Mouse (Mus musculus): ENCODE measurements around the gene Dlg2. TPM values are rescaled to one million over a fixed set of nuclear protein-coding genes. Genes with fewer than 3 reads are reported as not detected.

The Dlg2 gene
- polyA plus RNA-seq, 1 experiment from 2014 or later = 18.6 TPM

DNA sequence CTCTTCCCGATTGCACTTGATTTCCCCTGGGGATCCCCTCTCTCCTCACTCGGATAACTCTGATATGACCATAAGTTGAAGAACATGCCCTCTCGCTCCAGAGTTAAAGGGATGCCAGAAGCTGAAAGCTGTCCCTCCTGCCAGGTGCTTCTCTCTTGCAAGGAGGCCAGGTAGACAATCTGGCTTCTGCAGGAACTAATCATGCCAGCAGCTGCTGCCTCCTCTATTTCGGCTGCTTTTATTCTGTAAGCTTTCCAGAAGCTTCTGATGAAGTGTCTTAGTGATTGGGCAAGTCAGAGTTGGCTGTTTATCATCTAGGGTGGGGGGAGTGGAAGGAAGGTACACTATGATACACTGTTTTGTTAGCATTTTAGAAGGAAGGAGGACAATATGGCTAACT, 1127.1 kb downstream of the Dlg2 start:
- Histone ChIP-seq H3K4me1 (replicated peaks) (no peaks in the 10 kb centered on the region), H3K4me2 (no peak overlapping the region), H3K9ac (no peak overlapping the region), H3K27me3 (no peaks in the 10 kb centered on the region), H3K36me3 (no peaks in the 10 kb centered on the region), H3K27ac (no peak overlapping the region), H3K9me3 (no peaks in the 10 kb centered on the region), H3K4me3 (no peak overlapping the region)
- ATAC-seq (ENCODE audit: low FRiP score) = no peak
- 53% methylated on average over 4 of the region's 4 CpGs for WGBS

DNA sequence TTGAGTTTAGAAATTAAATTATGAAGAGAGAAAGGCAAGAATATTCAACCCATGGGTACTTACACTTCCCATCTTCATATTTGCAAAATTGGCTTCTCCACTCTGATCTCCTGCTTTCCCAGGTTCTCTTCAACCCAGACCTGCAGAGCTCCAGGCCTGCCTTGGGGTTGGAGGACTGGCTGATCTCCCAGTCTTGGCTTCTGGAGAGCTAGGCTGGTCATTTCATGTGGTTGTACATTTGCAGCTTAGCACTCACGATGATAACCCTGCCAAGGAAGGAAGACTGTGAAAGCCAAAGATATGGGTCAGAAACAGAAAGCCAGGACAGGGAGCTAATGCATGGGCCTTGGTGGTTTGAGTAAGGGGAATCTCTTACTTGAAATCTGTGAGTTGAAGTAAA, 1176.6 kb downstream of the Dlg2 start:
- H3K4me1 ChIP-seq (replicated peaks) = no peaks in the 10 kb centered on the region
- H3K9me3 ChIP-seq = no peaks in the 10 kb centered on the region
- 84% methylated on average over 1 of the region's 1 CpGs for WGBS
- H3K9ac ChIP-seq = no peak overlapping the region
- no peaks in the 10 kb centered on the region for H3K27me3 ChIP-seq
- no peak overlapping the region for H3K4me2 ChIP-seq
- ATAC-seq (ENCODE audit: low FRiP score) = no peak
- no peak overlapping the region for H3K27ac ChIP-seq
- H3K4me3 ChIP-seq = no peak overlapping the region
- H3K36me3 ChIP-seq = no peaks in the 10 kb centered on the region

- 75% methylated on average over 2 of the region's 2 CpGs for WGBS
- Histone ChIP-seq H3K4me2 (no peak overlapping the region), H3K36me3 (no peaks in the 10 kb centered on the region), H3K27ac (no peak overlapping the region), H3K9me3 (no peaks in the 10 kb centered on the region), H3K27me3 (no peaks in the 10 kb centered on the region), H3K4me3 (no peak overlapping the region), H3K4me1 (replicated peaks) (no peaks in the 10 kb centered on the region), H3K9ac (no peak overlapping the region)
- ATAC-seq (ENCODE audit: low FRiP score) = no peak
Measured at GRCm38 (mm10) chr7:91659498-91659897, 1183.0 kb downstream of the Dlg2 start.

DNA sequence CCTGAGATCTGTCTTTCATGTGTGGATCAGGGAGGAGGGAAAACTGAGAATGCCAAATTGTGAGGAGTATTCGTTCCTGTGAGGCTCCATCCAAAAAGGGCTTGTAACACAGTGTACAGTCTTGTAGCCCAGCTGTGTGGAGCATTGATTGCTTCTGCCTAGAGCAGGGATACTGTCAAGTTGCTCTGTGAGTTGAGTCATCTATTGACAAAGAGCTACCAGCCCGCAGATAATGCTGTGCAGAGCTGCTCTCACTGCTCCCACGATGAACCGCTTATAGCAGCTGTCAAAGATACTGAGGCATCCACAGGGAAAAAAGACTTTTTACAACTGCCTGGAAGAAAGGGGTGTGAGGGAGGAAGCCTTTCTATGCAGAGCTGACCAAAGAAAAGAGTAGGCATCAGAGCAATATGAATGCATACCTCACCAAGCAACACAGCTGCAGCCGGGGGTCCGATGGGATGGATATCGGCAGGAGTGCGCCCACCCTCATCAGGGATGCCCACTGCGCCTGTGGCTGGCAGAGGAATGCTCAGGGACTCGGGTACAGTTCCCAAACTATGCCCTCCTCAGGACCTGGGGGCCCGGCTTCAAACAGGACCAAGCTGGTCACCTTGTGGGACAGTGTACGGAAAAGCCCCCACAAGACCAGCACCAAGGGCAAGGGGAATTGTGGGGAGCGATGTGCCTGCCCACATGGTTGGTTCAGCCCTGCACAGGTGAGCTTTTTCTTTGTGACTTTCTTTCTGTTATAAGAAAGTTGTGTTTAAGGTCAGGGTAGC, 1196.0 kb downstream of the Dlg2 start:
- peak; percentile 66; the same call in 1 of the 2 replicates for ATAC-seq (ENCODE audit: low FRiP score)
- H3K4me2 ChIP-seq = no peak overlapping the region
- H3K27ac ChIP-seq = peak overlapping the region; percentile 0; the same call in 1 of the 2 replicates
- H3K27me3 ChIP-seq = no peaks in the 10 kb centered on the region
- WGBS = 73% methylated on average over 13 of the region's 13 CpGs
- no peaks in the 10 kb centered on the region for H3K36me3 ChIP-seq
- H3K4me1 ChIP-seq (replicated peaks) = peaks cover 7% of the 10 kb centered on the region; the same call in 1 of the 2 replicates
- no peak overlapping the region for H3K4me3 ChIP-seq
- no peak overlapping the region for H3K9ac ChIP-seq
- no peaks in the 10 kb centered on the region for H3K9me3 ChIP-seq

- Histone ChIP-seq H3K9ac (no peak overlapping the region), H3K9me3 (no peaks in the 10 kb centered on the region), H3K27ac (no peak overlapping the region), H3K4me3 (no peak overlapping the region), H3K4me1 (replicated peaks) (peaks cover 7% of the 10 kb centered on the region; the same call in 1 of the 2 replicates), H3K36me3 (no peaks in the 10 kb centered on the region), H3K4me2 (no peak overlapping the region), H3K27me3 (no peaks in the 10 kb centered on the region)
- no peak for ATAC-seq (ENCODE audit: low FRiP score)
Measured at GRCm38 (mm10) chr7:91674401-91674800, 1197.9 kb downstream of the Dlg2 start.

GRCm38 (mm10) chr7:91677934-91678333, 1201.5 kb downstream of the Dlg2 start:
- Histone ChIP-seq H3K4me1 (replicated peaks) (no peaks in the 10 kb centered on the region), H3K27me3 (no peaks in the 10 kb centered on the region), H3K27ac (no peak overlapping the region), H3K4me3 (no peak overlapping the region), H3K4me2 (no peak overlapping the region), H3K9ac (no peak overlapping the region), H3K9me3 (no peaks in the 10 kb centered on the region), H3K36me3 (no peaks in the 10 kb centered on the region)
- no peak for ATAC-seq (ENCODE audit: low FRiP score)
- 66% methylated on average over 2 of the region's 2 CpGs for WGBS

DNA sequence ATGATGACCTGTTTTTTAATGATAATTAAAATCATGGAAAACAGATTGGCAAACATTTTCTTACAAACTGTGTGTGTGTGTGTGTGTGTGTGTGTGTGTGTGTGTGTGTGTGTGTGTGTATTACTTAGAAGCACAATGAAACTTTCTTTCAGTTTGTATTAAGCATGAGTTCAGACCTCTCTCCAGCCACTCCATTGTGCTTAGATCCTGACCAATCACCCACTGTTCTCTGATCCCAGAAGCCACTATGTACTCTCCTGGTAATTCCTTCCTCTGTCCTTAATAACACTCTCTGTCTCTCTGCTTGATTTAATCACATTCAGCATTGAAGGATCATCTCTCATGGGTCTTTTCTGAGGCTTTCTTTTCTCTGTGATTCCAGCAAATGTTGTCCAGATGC, 1211.5 kb downstream of the Dlg2 start:
- no peak for ATAC-seq (ENCODE audit: low FRiP score)
- Histone ChIP-seq H3K36me3 (no peaks in the 10 kb centered on the region), H3K4me1 (replicated peaks) (no peaks in the 10 kb centered on the region), H3K4me3 (no peak overlapping the region), H3K4me2 (no peak overlapping the region), H3K27ac (no peak overlapping the region), H3K9me3 (no peaks in the 10 kb centered on the region), H3K9ac (no peak overlapping the region), H3K27me3 (no peaks in the 10 kb centered on the region)

DNA sequence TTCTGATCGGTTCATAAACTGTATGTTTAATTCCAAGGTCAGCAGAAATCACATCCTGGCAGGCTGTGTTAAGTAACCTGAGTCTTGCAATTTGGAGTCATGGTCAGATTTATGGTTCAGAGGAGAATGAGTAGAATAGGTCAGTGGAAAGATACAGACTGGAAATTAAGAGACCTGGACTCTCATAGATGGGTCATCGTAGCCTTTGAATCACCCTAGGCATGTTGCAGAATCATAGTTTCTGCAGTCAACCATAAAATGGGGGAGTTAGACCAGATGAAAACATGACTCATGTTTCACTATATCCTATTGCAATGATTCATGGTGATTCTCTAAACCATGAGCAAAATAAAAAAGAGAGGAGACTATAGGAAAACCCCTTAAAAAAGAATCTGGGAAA, 1213.4 kb downstream of the Dlg2 start:
- no peak overlapping the region for H3K4me2 ChIP-seq
- H3K27me3 ChIP-seq = no peaks in the 10 kb centered on the region
- H3K4me1 ChIP-seq (replicated peaks) = no peaks in the 10 kb centered on the region
- no peak overlapping the region for H3K27ac ChIP-seq
- no peaks in the 10 kb centered on the region for H3K36me3 ChIP-seq
- H3K9me3 ChIP-seq = no peaks in the 10 kb centered on the region
- no peak overlapping the region for H3K9ac ChIP-seq
- ATAC-seq (ENCODE audit: low FRiP score) = no peak
- WGBS = 80% methylated on average over 2 of the region's 2 CpGs
- no peak overlapping the region for H3K4me3 ChIP-seq

- WGBS = 77% methylated on average over 5 of the region's 5 CpGs
- Histone ChIP-seq H3K4me3 (no peak overlapping the region), H3K27me3 (no peaks in the 10 kb centered on the region), H3K9me3 (no peaks in the 10 kb centered on the region), H3K4me2 (no peak overlapping the region), H3K9ac (no peak overlapping the region), H3K27ac (no peak overlapping the region), H3K36me3 (no peaks in the 10 kb centered on the region), H3K4me1 (replicated peaks) (no peaks in the 10 kb centered on the region)
- no peak for ATAC-seq (ENCODE audit: low FRiP score)
Measured at GRCm38 (mm10) chr7:91709853-91710252, 1233.4 kb downstream of the Dlg2 start.

DNA sequence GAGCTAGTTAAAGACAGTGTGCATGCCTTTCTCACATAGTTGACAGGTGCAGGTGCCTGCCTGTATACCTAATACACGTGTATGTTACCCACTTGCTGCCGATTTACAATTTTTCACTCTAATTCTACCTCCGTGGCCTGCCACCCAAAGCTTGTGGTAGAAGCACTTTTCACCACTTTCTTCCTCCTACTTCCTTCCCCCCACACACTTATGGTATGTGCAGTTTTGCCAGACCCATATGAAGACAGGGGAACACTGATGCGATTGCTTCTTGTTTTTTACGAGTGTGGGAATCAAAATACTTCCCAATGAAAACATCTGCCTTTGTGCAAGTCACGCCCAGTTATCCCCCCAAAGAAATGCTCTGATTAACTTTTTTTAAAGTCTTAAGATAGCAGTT, 1234.7 kb downstream of the Dlg2 start:
- Histone ChIP-seq H3K27ac (no peak overlapping the region), H3K4me1 (replicated peaks) (no peaks in the 10 kb centered on the region), H3K27me3 (no peaks in the 10 kb centered on the region), H3K9me3 (no peaks in the 10 kb centered on the region), H3K4me3 (no peak overlapping the region), H3K9ac (no peak overlapping the region), H3K36me3 (no peaks in the 10 kb centered on the region), H3K4me2 (no peak overlapping the region)
- no peak for ATAC-seq (ENCODE audit: low FRiP score)
- 85% methylated on average over 6 of the region's 6 CpGs for WGBS

DNA sequence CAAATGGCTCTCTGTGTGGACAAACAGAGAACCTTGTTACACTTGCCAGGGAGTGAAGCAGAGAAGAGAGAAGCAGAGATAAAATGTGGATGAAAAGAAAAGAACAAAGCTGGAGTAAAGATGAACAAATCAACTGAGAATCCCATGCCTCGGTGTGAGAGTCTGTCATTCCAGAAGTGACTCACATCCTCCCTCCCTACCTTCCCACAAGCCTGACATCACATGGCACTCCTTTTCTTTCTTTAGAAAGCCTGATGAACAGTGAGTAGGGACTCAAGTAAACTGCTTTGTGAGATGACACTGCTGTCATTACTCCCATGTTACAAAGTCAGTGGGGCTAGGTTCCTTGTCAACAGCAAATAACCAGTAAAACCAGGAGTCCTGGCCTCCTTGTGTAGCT, 1239.3 kb downstream of the Dlg2 start:
- Histone ChIP-seq H3K4me3 (no peak overlapping the region), H3K4me1 (replicated peaks) (no peaks in the 10 kb centered on the region), H3K9ac (no peak overlapping the region), H3K27me3 (no peaks in the 10 kb centered on the region), H3K4me2 (no peak overlapping the region), H3K9me3 (no peaks in the 10 kb centered on the region), H3K27ac (no peak overlapping the region), H3K36me3 (no peaks in the 10 kb centered on the region)
- no peak for ATAC-seq (ENCODE audit: low FRiP score)
- 89% methylated on average over 1 of the region's 1 CpGs for WGBS

DNA sequence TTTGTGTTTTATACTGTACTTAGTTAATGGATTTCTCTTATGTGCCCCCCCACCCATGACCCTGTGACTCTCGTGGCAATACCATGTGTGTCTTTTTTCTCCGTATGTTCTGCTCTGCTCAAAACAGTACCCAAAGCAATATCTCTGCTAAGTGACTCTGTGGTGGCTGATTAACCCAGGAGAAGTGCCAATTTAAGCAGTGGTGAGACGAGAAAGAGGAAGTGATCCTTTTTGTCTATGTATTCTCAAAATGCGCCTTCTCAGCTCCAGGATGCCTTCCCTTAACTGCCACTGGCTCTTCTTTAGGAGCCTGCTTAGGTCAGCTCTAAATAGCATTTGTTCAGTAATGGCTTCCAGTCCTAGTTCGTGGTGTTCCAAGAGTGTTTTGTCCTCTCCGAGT, 1240.2 kb downstream of the Dlg2 start:
- no peak overlapping the region for H3K4me3 ChIP-seq
- no peak overlapping the region for H3K9ac ChIP-seq
- H3K9me3 ChIP-seq = no peaks in the 10 kb centered on the region
- ATAC-seq (ENCODE audit: low FRiP score) = no peak
- no peak overlapping the region for H3K4me2 ChIP-seq
- no peak overlapping the region for H3K27ac ChIP-seq
- WGBS = 75% methylated on average over 6 of the region's 6 CpGs
- no peaks in the 10 kb centered on the region for H3K36me3 ChIP-seq
- no peaks in the 10 kb centered on the region for H3K4me1 ChIP-seq (replicated peaks)
- H3K27me3 ChIP-seq = no peaks in the 10 kb centered on the region

- no peaks in the 10 kb centered on the region for H3K4me1 ChIP-seq (replicated peaks)
- no peak for ATAC-seq (ENCODE audit: low FRiP score)
- no peak overlapping the region for H3K27ac ChIP-seq
Measured at GRCm38 (mm10) chr7:91720318-91720717, 1243.8 kb downstream of the Dlg2 start.

More at GRCm38 (mm10) chr7:91720318-91720717, 1243.8 kb downstream of the Dlg2 start:
- no peak overlapping the region for H3K4me2 ChIP-seq
- no peaks in the 10 kb centered on the region for H3K27me3 ChIP-seq
- H3K9me3 ChIP-seq = no peaks in the 10 kb centered on the region
- H3K9ac ChIP-seq = no peak overlapping the region
- H3K36me3 ChIP-seq = no peaks in the 10 kb centered on the region
- H3K4me3 ChIP-seq = no peak overlapping the region
